Mouse (Mus musculus): Measurements from ENCODE around the gene Sall1.

Gene Sall1

DNA sequence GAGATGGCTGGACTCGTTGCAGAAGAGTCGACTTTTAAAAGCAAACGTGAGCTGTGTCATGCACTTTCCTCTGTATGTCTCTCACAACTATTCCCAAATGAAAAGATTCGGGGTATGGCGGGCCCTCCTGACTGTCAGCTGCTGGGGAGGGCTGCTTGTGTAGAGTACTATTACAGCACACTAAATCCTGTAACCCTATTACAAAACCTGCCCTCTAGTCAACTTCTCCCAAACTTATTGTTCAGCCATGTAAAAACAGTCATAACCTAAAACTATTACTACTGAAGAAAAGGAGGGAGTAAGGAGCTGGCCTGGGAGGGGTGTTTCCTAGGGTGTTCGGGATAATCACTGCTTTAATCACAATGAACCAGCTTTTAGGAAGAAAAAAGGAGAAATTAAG, 4.1 kb downstream of the Sall1 start:
- intact Hi-C loops (cut with DNase I): no loop called here

DNA sequence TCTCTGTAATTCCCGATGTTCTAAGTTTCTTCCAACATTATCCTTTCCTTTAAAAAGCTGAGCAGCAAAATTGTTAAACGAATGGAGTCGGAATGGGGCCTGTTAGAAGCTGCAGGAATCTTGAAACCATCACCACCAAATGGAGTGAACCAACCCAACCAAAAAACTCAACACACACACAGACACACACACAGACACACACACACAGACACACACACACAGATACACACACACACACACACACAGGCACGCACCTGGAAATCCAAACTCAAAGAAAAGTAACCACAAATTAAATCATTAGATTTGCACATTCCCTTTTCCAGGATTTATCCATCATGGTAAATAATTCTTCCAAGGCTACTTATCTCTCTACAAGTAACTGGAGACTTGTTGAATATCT, 5.0 kb downstream of the Sall1 start:
- intact Hi-C loops (cut with DNase I): no loop called here

DNA sequence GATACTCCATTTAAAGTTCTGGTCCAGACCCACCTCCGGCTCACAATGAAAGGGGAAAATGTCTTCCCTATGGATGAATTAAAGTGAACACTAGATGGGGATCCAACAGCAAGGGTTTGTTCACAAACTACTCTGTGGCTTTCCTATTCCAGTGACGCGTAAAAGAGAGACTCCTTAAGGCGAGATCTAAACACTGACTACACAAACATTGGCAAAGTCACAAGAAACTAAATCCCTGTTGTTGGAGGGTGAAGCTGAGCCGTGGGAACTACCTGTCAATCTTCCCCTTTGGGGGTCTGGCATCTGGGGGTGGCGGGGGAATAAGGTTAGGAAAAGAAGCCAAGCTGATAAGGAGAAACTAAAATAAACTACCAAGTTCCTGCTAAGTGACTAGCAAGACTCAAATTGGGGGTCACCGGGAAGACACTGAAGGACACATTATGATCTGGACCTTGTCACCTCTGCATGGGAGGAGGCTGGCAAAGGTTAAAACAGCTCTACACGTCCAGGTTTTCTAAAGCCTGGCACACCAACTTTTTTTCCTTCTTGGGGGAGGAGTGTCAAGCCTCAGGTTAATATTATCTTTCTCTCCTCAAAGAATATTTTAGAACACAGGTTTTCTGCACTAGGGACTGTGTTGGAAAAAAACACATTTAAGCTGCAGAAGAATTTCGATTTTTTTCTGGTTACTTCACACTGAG, 6.3 kb downstream of the Sall1 start:
- intact Hi-C loops (cut with DNase I): no loop called here

DNA sequence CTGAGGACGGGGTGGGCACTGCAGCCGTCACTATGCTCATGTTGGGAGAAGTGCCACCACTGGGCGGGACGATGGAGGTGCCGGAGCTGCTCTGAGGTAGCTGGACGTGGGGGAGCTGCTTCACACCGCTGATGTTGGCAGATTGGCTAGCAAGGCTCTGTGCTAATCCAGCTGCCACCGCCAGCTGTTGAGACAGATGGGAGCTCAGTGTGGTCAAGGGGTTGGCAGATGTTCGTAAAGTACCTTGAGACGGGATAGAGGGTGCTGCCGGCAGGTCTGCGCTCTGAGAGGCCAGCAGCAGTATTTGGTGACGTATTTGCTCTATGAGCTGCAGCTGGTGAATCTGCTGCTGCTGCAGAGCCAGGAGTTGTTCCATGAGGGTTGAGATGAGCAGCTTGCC, 11.6 kb downstream of the Sall1 start:
- intact Hi-C loops (cut with DNase I): no loop called here

DNA sequence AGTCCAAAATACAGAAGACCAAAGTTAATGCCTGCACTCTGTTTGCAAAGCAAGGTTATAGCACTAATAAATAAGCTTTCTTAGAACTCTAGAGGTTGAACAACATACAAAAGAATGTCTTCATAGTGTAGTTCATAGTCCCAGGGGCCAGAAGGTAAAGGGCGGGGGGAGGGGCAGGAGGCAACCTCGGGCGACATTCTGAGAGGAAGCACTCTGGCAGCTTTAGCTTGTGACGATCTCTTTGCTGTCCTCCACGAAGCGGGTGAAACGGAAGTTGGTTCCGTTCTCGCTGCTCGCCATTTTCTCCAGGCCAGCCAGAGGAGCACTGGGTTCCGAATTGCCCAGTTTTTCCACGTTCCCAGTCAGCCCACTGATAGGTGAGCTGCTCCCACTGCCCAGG, 15.8 kb downstream of the Sall1 start:
- intact Hi-C loops (cut with DNase I): no loop called here

DNA sequence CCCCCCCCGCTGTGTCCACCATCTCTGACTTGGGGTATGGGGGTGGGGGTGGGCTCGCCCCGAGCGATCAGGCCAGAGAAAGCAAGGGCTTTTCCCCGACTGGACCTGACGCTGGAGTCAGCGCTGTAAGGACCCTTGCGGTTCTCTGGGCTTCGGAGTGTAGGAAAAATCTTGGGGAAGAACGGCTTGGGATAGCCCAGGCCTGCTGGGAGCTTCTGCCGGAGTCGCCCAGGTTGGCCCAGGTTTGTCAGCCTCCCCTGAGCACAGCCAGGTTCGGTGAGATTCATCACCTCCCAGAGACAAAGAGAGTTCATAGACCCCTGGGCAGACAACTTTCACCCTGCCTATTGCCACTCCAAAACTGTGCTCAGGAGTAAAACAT, 17.8 kb downstream of the Sall1 start:
- intact Hi-C loops (cut with DNase I): no loop called here

DNA sequence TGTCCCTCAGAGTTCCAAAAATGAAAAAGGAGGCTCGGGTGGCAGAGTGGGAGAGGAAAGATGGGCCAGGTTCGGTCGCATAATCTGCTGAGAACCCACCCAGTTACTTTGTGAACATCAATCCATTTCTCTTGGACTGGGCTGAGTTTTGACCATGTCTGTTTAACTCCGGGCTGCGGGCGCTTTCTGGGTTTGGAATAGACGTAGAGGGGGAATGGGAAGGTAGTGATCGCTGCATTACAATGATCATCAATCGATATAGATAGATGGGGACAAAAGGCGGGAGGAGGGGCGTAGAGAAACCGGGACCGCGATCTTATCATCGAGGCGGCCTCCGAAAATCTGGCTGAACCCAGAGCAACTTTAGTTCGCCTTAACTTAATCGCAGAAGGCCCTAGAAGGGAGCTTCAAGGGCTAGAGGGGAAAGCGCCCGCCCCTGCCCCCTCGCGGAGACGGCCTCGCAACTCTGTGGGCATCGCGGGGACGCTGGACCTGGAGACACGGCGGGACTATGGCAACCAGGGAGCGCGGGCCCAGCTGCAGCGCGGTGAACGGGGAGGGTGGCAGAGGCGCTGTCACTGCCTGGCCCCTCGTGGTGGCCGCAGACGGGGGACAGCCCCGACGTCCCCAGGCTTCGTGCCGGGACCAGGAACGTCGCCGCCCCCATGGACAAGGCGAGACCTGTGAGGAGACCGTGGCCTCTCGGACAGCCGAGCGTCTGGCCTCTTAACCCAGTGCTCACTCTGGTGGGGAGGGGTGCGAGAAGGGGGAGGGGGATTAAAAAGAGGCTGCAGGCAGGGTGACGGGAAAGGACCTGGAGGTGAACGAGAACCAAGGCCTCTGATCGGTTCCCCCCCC, 18.5 kb downstream of the Sall1 start:
- intact Hi-C loops (cut with DNase I): no loop called here

DNA sequence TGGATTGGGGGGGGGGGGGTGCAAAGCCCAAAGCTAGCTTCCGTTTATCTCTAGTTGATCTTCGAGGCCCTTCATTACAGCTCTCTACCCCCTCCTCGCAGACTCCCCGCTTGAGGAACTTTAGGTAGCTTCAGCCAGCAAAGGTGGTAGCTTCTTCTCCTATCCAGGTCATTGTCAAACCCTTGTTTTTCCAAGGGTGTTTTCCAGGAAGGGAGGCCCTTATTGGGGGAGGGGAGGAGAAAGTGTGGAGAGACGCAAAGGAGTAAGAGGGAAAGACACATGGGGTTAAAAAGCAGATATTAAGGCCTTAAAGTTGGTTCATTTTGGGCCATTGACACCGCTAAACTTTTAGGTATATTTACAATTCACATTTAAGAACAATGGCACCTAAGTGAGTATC, 19.2 kb downstream of the Sall1 start:
- intact Hi-C loops (cut with DNase I): no loop called here

DNA sequence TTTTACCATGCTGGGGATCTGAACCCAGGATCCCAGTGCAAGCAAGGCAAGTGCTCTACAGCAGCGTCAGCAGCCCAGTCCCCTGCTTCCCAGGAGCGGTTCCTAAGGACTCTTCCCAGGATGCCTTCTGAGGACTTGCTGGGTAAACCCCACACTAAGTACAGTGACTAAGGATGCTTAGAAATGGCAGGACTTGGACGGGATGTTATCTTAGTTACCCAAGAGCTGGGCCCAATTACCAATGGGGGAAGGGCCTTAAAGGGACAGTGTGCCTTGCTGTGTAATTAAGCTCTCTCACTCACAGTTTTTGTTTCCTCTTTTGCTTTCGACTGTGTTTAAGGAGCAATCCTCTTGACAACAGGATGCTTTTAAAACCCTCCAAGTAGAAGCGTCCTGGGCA, 22.8 kb downstream of the Sall1 start:
- intact Hi-C loops (cut with DNase I): no loop called here

DNA sequence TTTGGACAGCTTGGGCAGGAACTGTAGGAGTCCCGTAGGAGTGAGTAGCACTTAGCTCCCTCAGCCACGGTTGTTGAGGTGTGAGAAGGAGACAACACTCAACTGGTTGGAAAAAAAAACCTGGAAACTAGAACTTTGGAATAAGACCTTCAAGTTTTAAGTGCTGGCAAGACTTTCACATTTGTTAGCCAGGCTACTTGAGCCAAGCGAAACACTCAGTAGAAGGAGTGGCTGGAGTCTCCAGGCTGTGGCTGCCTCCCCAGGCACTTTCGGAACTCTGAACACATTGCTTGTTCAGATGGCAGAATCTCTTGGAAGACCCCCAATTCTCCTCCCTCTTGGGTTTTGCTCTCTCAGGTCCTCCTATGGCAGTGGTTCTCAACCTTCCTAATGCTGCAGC, 26.1 kb downstream of the Sall1 start:
- intact Hi-C loops (cut with DNase I): no loop called here

DNA sequence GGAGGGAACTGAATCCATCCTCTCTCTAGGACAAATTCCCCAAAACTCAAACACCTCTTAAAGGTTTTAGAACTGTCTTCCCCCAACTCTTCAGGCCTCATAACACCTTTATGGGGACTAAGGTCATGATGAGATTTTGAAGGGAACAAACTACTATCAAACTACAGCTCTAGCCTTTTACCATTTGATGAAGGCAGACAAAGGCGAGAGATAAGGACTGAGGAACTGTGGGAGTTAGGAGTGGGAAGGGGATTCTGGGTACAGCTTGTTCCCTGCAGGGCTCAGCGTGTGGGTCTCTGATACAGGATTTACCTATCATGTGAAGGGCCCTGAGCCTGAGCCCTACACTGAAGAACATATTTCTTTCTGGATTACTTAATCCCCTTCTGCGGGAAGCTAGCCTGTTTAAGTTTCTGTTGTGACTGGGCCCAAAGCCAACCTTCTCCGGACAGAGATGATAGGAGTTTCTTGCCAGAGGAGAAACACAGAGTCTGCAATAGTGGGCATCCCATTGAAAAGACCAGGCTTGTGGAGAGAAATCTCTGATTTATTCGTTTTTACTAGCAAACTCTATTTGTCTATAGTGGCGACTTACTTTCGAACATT, 27.4 kb downstream of the Sall1 start:
- intact Hi-C loops (cut with DNase I): no loop called here

DNA sequence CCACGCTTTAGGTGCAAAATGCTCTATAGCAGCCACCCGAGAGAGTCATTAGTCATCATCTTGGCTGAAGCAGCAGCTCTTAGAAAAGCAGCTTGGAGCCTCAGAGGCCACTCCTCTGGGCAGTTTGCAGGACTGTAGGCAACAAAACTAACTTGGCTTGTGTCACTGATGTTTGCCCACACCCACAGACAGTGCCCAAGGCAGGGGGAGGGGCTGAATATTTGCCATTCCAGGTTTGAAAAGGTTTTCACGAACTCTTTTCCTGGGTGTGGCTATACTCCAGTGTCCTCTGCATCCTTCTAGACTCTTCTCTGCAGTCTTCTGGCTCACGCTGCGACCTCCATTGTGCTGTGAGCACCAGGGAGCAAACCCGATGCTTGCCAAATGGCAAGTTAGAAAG, 28.4 kb downstream of the Sall1 start:
- intact Hi-C loops (cut with DNase I): no loop called here

DNA sequence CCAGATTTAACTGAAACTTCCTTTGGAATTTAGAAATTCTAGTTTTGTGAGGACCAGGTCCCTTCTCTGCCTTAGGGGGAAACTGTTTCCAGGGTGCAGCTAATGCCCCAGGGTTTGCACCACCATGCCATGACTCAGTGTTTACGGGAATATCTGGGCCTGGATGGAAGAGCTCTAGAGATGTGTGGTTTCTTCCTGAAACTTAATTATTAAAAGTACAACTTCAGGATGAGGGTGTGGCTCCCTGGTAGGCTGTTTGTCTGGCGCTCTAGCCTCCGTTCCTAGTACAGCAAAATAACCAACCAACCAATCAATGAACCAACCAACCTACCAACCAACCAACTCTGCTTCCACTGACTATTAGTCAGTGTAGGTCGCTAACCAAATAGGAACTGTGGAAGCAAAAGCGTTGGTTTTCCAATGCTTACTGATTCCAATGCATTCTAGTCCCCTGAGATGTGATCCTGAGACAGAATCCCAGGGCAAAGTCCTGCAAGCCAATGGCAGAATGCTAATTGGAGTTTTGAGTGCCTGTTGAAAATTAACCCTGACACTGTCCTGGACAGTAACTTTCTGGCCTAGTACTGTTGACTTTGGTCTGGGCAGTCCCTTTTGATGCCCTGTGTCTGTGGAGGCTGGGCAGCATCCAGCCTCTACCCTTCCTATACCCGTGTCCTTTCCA, 31.0 kb downstream of the Sall1 start:
- intact Hi-C loops (cut with DNase I): no loop called here

DNA sequence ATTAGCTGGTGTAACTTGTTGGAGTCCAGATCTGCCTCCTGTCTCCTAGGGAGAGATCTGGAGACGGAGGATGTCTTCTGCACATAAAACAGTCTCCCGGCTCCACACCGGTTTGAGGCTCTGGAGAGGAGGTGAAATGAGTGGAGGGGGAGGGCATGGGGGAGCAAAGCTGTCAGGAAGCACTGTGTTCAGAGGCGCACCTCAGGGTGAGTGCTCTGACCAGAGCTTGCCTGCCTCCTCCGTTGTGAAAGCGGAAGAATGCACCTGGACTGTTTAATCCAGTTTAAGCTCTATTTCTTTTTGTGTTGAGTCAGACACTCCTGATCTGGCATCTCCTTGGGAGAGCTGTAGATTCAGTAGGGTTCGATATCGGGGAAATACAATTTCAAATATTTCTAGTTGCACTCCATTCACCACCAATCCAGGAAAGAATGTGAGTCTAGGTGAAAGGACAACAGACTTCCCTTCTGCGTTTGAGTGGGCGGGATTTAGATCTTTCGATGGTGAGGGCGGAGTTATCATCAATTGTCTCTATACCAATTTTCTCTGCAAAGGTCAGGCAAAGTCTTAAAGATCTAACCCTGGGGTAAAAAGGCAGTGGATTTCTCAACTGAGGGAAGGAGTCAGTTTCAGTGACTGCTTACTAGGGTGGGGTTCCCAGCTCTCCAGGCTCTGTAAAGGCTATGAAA, 31.8 kb downstream of the Sall1 start:
- intact Hi-C loops (cut with DNase I): no loop called here

DNA sequence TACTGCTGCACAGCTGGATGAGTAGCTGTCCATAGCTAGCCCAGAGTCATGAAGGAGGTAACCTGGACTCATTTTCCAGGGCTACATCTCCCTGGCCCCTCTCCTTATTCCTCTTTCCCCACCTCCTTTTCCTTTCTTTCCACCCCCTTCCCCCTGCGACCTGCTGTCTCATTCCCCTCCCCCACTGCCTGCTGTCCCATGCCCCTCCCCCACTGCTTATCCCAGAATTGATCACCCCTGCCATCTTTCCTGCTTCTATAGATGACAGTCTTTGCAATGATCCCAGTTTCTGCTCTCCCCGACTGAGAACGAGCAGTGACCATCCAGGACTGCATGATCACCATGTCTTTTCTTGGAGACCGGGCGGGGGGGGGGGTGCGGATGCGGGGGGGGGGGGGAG, 35.2 kb downstream of the Sall1 start:
- intact Hi-C loops (cut with DNase I): no loop called here

DNA sequence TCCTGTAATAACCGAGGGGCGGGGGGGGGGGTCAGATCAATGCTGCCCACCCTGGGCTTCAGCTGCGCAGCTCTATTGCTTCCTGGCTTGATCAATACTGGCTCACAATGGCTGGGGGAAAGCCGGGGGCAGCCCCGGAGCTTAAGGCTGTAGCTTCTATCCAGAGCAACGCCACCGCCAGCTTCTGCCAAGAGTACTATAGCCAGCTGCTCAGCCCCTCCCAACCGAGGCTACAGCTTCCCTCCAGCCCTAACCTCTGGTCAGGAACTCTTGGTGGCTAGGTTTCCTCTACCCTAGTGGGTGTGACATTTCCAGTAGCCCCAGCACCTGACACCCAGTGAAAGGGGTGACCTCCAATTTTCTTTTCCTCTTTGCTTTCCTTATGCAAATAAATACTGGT, 36.8 kb downstream of the Sall1 start:
- intact Hi-C loops (cut with DNase I): no loop called here

DNA sequence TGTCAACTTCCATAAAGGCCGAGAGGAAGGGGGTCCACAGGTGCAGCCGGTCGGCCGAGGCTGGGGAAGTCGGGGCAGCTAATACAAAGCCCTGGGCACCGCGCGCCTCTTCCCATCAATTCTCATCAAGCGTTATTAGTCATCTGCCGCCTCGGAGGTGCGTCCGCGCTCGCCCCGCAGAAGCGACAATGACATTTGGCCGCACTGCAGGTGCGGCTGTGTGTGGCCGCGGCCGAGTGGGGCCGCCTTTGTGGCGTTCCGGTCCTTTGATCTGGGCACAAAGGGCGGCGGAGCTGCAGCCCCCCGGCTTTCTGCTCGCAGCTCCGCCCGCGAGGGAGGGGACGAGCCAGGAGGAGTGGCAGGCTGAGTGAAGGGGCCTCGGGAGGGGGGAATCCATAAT, 37.5 kb downstream of the Sall1 start:
- intact Hi-C loops (cut with DNase I): no loop called here

DNA sequence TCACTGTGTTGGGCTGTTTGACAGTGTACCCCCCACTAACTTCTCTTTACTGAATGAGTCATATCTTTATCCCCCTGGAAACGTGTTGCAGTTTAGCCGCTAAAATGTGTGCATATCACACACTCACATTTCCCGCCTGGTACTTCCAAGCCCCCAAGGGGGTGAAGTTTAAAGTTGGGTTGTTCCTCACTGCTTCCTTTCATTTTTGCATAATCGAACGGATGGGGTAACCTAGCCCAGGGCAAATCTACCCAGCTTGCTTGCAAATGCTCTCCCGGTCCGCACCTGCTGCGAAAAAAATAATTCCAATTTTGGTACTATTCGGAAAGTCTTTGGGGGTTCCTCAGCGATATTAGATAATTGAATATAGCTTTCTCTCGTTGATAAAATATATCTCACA, 38.2 kb downstream of the Sall1 start:
- intact Hi-C loops (cut with DNase I): no loop called here

DNA sequence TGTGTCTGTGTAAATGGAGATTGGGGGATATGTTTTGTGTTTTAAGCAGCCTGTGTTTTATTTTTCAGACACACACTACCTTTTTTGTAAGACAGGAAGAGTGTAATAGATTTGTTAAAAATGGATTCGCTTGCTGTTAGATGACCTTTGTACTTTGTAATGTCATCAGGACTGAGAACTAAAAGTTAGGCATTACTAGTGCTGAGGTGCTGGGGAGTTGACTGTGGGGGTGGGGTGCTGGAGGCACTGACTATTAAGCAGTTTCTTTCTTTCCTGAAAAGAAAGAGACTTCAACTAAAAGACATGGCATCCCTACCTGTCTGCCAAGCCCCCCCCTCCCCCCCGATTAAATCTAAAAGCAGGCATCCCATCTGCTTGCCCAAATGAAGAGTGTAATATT, 39.9 kb downstream of the Sall1 start:
- intact Hi-C loops (cut with DNase I): no loop called here

DNA sequence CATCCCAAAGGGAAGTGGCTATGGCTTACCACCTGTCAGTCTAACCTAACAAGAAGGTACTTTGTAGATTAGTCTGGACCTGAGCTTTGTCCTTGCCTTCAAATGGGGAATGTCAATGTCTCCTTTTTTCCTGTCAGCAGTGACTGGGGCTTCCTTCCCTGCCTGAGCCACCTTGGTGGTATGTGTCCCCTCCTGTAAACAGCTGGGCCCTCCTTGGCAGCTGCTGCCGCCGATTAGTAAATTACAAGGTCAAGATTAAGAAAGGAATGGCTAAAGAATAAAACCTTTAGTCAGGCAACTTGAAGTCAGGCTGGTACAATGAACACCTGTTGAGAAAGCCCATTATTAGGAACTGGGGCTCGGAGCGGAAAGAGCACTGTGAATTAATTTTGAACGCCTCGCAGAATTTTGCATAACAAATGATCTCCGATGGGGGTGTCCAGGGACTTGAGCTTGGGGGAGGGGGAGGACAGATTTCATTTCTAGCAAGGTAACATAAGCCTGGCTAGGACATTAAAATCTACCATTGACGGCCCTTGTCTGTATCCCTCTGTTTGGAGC, 40.5 kb downstream of the Sall1 start:
- intact Hi-C loops (cut with DNase I): no loop called here

DNA sequence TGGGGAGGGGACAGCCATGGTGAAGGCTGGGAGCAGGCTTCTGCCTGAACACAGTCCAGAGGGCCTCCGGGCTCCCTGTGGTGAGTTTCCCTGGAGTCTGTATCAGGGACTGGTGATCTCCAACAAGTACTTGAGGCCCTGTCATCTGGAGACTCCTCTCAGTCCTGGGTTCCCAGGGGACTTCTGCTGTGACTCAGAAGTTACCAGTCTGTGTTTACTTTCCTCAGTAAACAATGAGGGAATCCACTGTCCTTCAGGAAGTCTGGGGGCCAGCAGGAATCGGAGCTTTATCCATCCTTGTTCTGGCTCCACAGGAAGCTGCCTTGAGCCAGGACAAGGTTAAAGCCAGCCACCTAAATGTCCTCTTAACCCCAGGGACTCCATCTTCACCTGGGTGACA, 41.8 kb downstream of the Sall1 start:
- intact Hi-C loops (cut with DNase I): no loop called here

Data from adrenal gland (tissue).